In genomic region chr15:25758500-25759086, GRCm38 (mm10) we compare ENCODE assay signal across 7 mouse cellular contexts.
DNase-seq lines count a peak whose midpoint lies in the region; ATAC-seq lines count a peak whose summit lies in the region.

No protein-coding gene starts in this region.

- no peaks in the 10 kb centered on the region for H3K27me3 ChIP-seq in embryonic facial prominence, embryonic 12.5 days
- peaks cover 5% of the 10 kb centered on the region; the same call in 1 of the 2 replicates for H3K27me3 ChIP-seq in hindbrain, embryonic 10.5 days (ENCODE audit: insufficient read depth, poor library complexity, severe bottlenecking)
- no peaks in the 10 kb centered on the region for H3K27me3 ChIP-seq in limb, embryonic 11.5 days (ENCODE audit: control insufficient read depth, insufficient read depth, low read length)
- no peaks in the 10 kb centered on the region for H3K27me3 ChIP-seq in midbrain, embryonic 16.5 days (ENCODE audit: control insufficient read depth, insufficient read depth, low read depth, low read length)

- H3K4me2 ChIP-seq in embryonic facial prominence, embryonic 12.5 days (replicated peaks), result peak overlapping the region; percentile 28
- no peak overlapping the region for H3K4me2 ChIP-seq in limb, embryonic 11.5 days (ENCODE audit: low read depth, severe bottlenecking)
- H3K4me2 ChIP-seq in midbrain, embryonic 16.5 days (ENCODE audit: low read length), result peak overlapping the region; percentile 51

- H3K27ac ChIP-seq in embryonic facial prominence, embryonic 12.5 days, result peak overlapping the region; percentile 80
- peak overlapping the region; percentile 85 for H3K27ac ChIP-seq in hindbrain, embryonic 10.5 days
- peak overlapping the region; percentile 8; the same call in 1 of the 2 replicates for H3K27ac ChIP-seq in limb, embryonic 11.5 days (replicated peaks; ENCODE audit: low read depth, low read length)
- H3K27ac ChIP-seq in midbrain, embryonic 16.5 days (ENCODE audit: low read length), result peak overlapping the region; percentile 72

- DNase-seq in hindbrain, embryonic 10.5 days (ENCODE audit: low spot score), result no peak
- peak; percentile 44 for DNase-seq in limb, embryonic 11.5 days (ENCODE audit: low spot score)
- DNase-seq in heart, postnatal 4 days, result no peak
- no peak for DNase-seq in gastrocnemius, postnatal 4 days (ENCODE audit: low spot score in 2 of 2)

- WGBS in embryonic facial prominence, embryonic 12.5 days, result 56% methylated on average over 15 of the region's 15 CpGs
- WGBS in hindbrain, embryonic 10.5 days, result 46% methylated on average over 15 of the region's 15 CpGs
- 72% methylated on average over 15 of the region's 15 CpGs for WGBS in limb, embryonic 11.5 days
- 24% methylated on average over 15 of the region's 15 CpGs for WGBS in midbrain, embryonic 16.5 days

- peak; percentile 19; the same call in 1 of the 2 replicates for ATAC-seq in embryonic facial prominence, embryonic 12.5 days (ENCODE audit: insufficient number of reproducible peaks, insufficient read depth, low FRiP score, low TSS enrichment)
- no peak for ATAC-seq in limb, embryonic 11.5 days (ENCODE audit: insufficient number of reproducible peaks, low FRiP score, low TSS enrichment, low read depth)
- ATAC-seq in midbrain, embryonic 16.5 days, result no peak
- no peak for ATAC-seq in inflammation-experienced regulatory T-cells, adult 6 months

- no peak overlapping the region for H3K4me3 ChIP-seq in embryonic facial prominence, embryonic 12.5 days
- peak overlapping the region; percentile 35 for H3K4me3 ChIP-seq in hindbrain, embryonic 10.5 days
- H3K4me3 ChIP-seq in limb, embryonic 11.5 days (ENCODE audit: low read depth, low read length), result no peak overlapping the region
- peak overlapping the region; percentile 20 for H3K4me3 ChIP-seq in midbrain, embryonic 16.5 days (ENCODE audit: low read depth, low read length)

- peak overlapping the region; percentile 32; the same call in 1 of the 2 replicates for H3K9ac ChIP-seq in embryonic facial prominence, embryonic 12.5 days
- H3K9ac ChIP-seq in limb, embryonic 11.5 days (ENCODE audit: low read length), result no peak overlapping the region
- H3K9ac ChIP-seq in midbrain, embryonic 16.5 days (ENCODE audit: low read depth, low read length), result peak overlapping the region; percentile 60; the same call in 1 of the 2 replicates

- peaks cover 7% of the 10 kb centered on the region for H3K36me3 ChIP-seq in embryonic facial prominence, embryonic 12.5 days
- H3K36me3 ChIP-seq in hindbrain, embryonic 10.5 days, result peaks cover 7% of the 10 kb centered on the region
- no peaks in the 10 kb centered on the region; the same call in 1 of the 2 replicates for H3K36me3 ChIP-seq in limb, embryonic 11.5 days (ENCODE audit: control insufficient read depth, insufficient read depth, low read length)
- no peaks in the 10 kb centered on the region for H3K36me3 ChIP-seq in midbrain, embryonic 16.5 days (ENCODE audit: control insufficient read depth, insufficient read depth, low read length)

- H3K4me1 ChIP-seq in embryonic facial prominence, embryonic 12.5 days, result peaks cover 40% of the 10 kb centered on the region
- peaks cover 93% of the 10 kb centered on the region for H3K4me1 ChIP-seq in hindbrain, embryonic 10.5 days (replicated peaks)
- H3K4me1 ChIP-seq in limb, embryonic 11.5 days (ENCODE audit: control insufficient read depth, insufficient read depth, low read length), result peaks cover 3% of the 10 kb centered on the region; the same call in 1 of the 2 replicates
- H3K4me1 ChIP-seq in midbrain, embryonic 16.5 days (ENCODE audit: control insufficient read depth, insufficient read depth, low read length), result peaks cover 45% of the 10 kb centered on the region

- H3K9me3 ChIP-seq in embryonic facial prominence, embryonic 12.5 days, result 0 out of 2 replicates have a peak, but pooled peaks cover 4% of the 10 kb centered on the region
- H3K9me3 ChIP-seq in hindbrain, embryonic 10.5 days, result no peaks in the 10 kb centered on the region
- H3K9me3 ChIP-seq in limb, embryonic 11.5 days (ENCODE audit: control insufficient read depth, low read length), result peaks cover 2% of the 10 kb centered on the region; the same call in 1 of the 2 replicates
- no peaks in the 10 kb centered on the region for H3K9me3 ChIP-seq in midbrain, embryonic 16.5 days (replicated peaks; ENCODE audit: control insufficient read depth, low read length, poor library complexity, severe bottlenecking)

Comparison
In these comparisons a context has a peak if more than half of its experiments do, and no peak if none do; other contexts are left out.
1. H3K27ac ChIP-seq: peak in every context shown above with its lines; median percentile 85 in hindbrain, embryonic 10.5 days; 80 in embryonic facial prominence, embryonic 12.5 days; 72 in midbrain, embryonic 16.5 days; 8 in limb, embryonic 11.5 days.
2. H3K4me3 ChIP-seq: peak in hindbrain, embryonic 10.5 days (single experiment) and midbrain, embryonic 16.5 days (single experiment); none in embryonic facial prominence, embryonic 12.5 days (single experiment) and limb, embryonic 11.5 days (single experiment).